Mouse (Mus musculus) spleen, adult 2 months (tissue): ENCODE data around the gene Akap5. TPM values are rescaled to one million over a fixed set of nuclear protein-coding genes. Genes with fewer than 3 reads are reported as not detected.

Source experiments
- DNase-seq, 2 experiments: peaks; one replicate each; pipeline versions ENCODE4 v3.0.0 to v3.0.0-alpha.2; 2012 to 2021; ENCODE audit warnings: low spot score in 2 of 2, low read depth in 1 of 2
- H3K27ac ChIP-seq: fragments of 200-500 bp; 2 replicates; pipeline ENCODE4 v1.5.1; 2012; ENCODE audit warnings: low read length, inconsistent platforms; ENCODE audit not compliant: insufficient read depth
- H3K27me3 ChIP-seq: fragments of 200-500 bp; 2 replicates; pipeline ENCODE4 v1.6.1; 2012; ENCODE audit warnings: mild to moderate bottlenecking, moderate library complexity, low read length, inconsistent platforms; ENCODE audit not compliant: control insufficient read depth, insufficient read depth
- H3K36me3 ChIP-seq: fragments of 200-500 bp; 2 replicates; pipeline ENCODE4 v1.6.1; 2012; ENCODE audit warnings: mild to moderate bottlenecking, low read length, inconsistent platforms; ENCODE audit not compliant: control insufficient read depth, insufficient read depth
- H3K4me1 ChIP-seq: fragments of 200-500 bp; 2 replicates; pipeline ENCODE4 v1.6.1; 2011; ENCODE audit warnings: inconsistent platforms; ENCODE audit not compliant: control insufficient read depth, insufficient read depth, insufficient read length
- H3K4me3 ChIP-seq: fragments of 200-500 bp; 2 replicates; pipeline ENCODE4 v1.5.1; 2011; ENCODE audit warnings: mild to moderate bottlenecking, inconsistent platforms; ENCODE audit not compliant: insufficient read depth, insufficient read length; ENCODE audit errors: extremely low read depth
- CTCF ChIP-seq: fragments of 200-500 bp; IDR thresholded peaks from 2 replicates; pipeline ENCODE4 v1.5.1; 2011; ENCODE audit warnings: mild to moderate bottlenecking, inconsistent platforms; ENCODE audit not compliant: insufficient read depth, insufficient read length, insufficient replicate concordance; ENCODE audit errors: extremely low read depth
- POLR2A ChIP-seq: fragments of 200-500 bp; IDR thresholded peaks from 2 replicates; pipeline ENCODE4 v1.6.1; 2011; ENCODE audit warnings: low read depth, low read length, inconsistent platforms
- WGBS: fragments of 180-500 bp; shearing (Covaris S2); methylation state at CpG from one replicate; pipeline ENCODE4 v1.1.7; 2018; 5-methylcytosine and 5-hydroxymethylcytosine counted together
- polyA plus RNA-seq: library from polyadenylated mRNA; depleted of rRNA; stranded (reverse); fragments of >200 nt; gene quantifications from 2 replicates; pipeline ENCODE4 v1.2.3, GENCODE M21; 2012

Akap5 gene
- polyA plus RNA-seq, 1 experiment, result 0.29 TPM

- Histone ChIP-seq H3K27me3 (0 out of 2 replicates have a peak, but pooled peaks cover 4% of the 10 kb centered on the region), H3K36me3 (no peaks in the 10 kb centered on the region), H3K4me1 (no peaks in the 10 kb centered on the region; the same call in 1 of the 2 replicates), H3K27ac (peak overlapping the region; percentile 45), H3K4me3 (no peak overlapping the region)
- TF ChIP-seq POLR2A (no peak), CTCF (no peak)
- DNase-seq, result peak in 1 of 2 experiments; percentile 12
- WGBS, result 67% methylated on average over 6 of the region's 6 CpGs
These were observed 4.1 kb downstream of the Akap5 start for GRCm38 (mm10) chr12:76328567-76329354.

- WGBS, result 41% methylated on average over 5 of the region's 5 CpGs
- DNase-seq, result no peak
- Histone ChIP-seq H3K27me3 (no peaks in the 10 kb centered on the region), H3K36me3 (no peaks in the 10 kb centered on the region), H3K27ac (no peak overlapping the region), H3K4me1 (no peaks in the 10 kb centered on the region), H3K4me3 (no peak overlapping the region)
- TF ChIP-seq CTCF, result no peak
- TF ChIP-seq POLR2A, result no peak
These were observed 9.0 kb downstream of the Akap5 start for GRCm38 (mm10) chr12:76333688-76334087.

GRCm38 (mm10) chr12:76335641-76336040 lies 10.9 kb downstream of the Akap5 start:
- TF ChIP-seq POLR2A (no peak), CTCF (no peak)
- no peak overlapping the region for H3K27ac ChIP-seq
- no peak for DNase-seq
- no peaks in the 10 kb centered on the region for H3K4me1 ChIP-seq
- no peaks in the 10 kb centered on the region for H3K27me3 ChIP-seq
- H3K36me3 ChIP-seq, result no peaks in the 10 kb centered on the region
- H3K4me3 ChIP-seq, result no peak overlapping the region
- 87% methylated on average over 5 of the region's 5 CpGs for WGBS

DNA sequence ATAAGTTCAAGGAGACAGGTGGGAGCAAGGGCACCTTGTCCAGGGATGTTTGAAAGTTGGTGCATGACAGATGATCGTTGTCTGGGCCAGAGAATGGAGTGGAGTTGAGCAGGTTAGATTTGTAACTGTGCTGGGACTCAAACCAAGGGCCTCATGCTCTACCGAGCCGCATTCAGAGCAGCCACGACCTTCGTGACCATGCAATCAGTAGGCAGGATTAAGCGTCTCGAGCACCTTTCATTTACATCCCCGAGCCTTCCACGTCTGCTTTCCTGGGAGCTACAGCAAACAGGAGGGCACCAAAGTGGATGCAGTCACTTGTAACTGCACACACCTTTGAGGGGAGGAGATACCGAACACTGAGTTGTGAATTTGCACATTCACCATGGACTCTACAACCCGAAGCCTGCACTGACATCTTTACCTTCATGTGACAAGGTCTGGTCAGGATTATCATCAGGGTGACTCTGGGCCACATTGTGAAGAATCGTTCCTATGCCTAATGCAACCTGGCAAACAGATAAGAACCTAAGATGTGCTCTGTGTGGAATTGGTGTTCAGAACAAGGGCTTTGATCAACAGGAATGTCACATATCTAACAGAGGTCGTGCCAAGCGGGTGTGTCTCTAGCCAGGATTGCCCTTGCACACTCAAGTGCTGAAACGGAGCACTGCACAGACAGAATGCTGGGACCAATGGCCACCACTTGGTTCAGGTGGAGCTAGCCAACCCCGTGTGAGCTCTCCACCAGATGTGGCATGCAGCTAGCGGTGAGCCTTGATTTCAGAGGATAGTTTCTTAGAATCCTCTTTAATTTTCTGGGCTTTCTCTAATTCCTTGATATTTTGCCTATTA lies 11.6 kb downstream of the Akap5 start:
- H3K36me3 ChIP-seq, result no peaks in the 10 kb centered on the region
- H3K27ac ChIP-seq, result no peak overlapping the region
- WGBS, result 91% methylated on average over 17 of the region's 17 CpGs
- TF ChIP-seq POLR2A, result no peak
- no peak for TF ChIP-seq CTCF
- no peaks in the 10 kb centered on the region for H3K27me3 ChIP-seq
- no peak for DNase-seq
- H3K4me1 ChIP-seq, result no peaks in the 10 kb centered on the region
- no peak overlapping the region for H3K4me3 ChIP-seq

DNA sequence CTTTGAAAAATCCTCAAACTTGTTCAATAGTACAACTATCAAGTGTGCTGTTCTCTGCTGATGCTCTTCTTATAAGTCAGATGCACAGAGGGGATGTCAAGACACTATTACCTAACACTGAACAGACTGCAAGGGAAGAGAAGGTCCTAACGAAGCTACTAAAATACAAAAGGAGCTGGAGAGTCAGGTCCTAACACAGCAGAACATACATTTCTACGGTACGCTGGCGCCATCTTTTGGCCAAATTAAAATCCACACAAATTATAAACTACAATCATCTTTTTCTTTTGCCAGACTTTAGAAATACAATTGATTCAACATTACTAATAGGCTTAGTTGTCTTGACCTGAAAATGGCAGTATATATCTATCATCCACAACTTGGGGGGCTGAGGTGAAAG lies 16.4 kb downstream of the Akap5 start:
- DNase-seq, result peak; percentile 41 to 50
- H3K27me3 ChIP-seq, result no peaks in the 10 kb centered on the region
- 4% methylated on average over 4 of the region's 4 CpGs for WGBS
- H3K4me1 ChIP-seq, result no peaks in the 10 kb centered on the region
- no peak overlapping the region for H3K4me3 ChIP-seq
- peaks cover 2% of the 10 kb centered on the region; the same call in 1 of the 2 replicates for H3K36me3 ChIP-seq
- H3K27ac ChIP-seq, result no peak overlapping the region
- TF ChIP-seq POLR2A, result no peak
- TF ChIP-seq CTCF, result peak; percentile 32; the same call in 1 of the 2 replicates

GRCm38 (mm10) chr12:76345759-76346455 lies 21.2 kb downstream of the Akap5 start:
- TF ChIP-seq CTCF, result peak; percentile 47; the same call in 1 of the 2 replicates
- no peak for TF ChIP-seq POLR2A
- Histone ChIP-seq H3K4me3 (no peak overlapping the region), H3K27me3 (no peaks in the 10 kb centered on the region), H3K4me1 (no peaks in the 10 kb centered on the region), H3K36me3 (peaks cover 7% of the 10 kb centered on the region; the same call in 1 of the 2 replicates), H3K27ac (no peak overlapping the region)
- 64% methylated on average over 5 of the region's 6 CpGs for WGBS
- DNase-seq, result peak; percentile 20 to 49
